Mouse (Mus musculus): ENCODE measurements at regions not wholly inside any gene's neighbourhood (a gene's known extent, or its start where the extent isn't known, plus 50 kb on each side); places are given as distances from the start of the nearest gene placed in this dataset.

GRCm38 (mm10) chr8:115813426-115813825, 105.8 kb upstream of the Maf start:
- no peak for DNase-seq

DNA sequence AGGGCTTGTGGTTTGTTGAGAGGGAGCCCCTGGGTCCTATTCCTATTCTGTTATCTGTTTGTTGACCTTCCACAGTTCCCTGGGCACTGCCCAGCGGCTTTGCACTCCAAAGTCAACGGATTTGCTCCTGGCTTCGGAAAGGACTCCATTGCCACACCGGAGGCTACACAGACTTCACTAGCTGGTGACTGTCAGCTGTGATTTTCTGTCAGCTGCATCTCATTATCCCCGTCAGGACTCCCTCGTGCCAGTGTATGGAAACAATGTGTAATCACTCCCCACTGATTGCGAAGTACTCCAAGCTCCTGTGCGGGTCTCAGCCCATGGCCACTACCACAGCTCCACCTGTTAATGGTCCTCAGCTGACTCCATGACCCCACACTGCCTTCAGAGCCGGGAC, 99.0 kb upstream of the Maf start:
- peak; percentile 19 to 52 for DNase-seq

GRCm38 (mm10) chr8:115806139-115806538, 98.5 kb upstream of the Maf start:
- peak in 1 of 2 experiments; percentile 43 for DNase-seq

GRCm38 (mm10) chr8:115793587-115793986, 86.0 kb upstream of the Maf start:
- no peak for DNase-seq

GRCm38 (mm10) chr8:115788421-115788820, 80.8 kb upstream of the Maf start:
- no peak for DNase-seq

DNA sequence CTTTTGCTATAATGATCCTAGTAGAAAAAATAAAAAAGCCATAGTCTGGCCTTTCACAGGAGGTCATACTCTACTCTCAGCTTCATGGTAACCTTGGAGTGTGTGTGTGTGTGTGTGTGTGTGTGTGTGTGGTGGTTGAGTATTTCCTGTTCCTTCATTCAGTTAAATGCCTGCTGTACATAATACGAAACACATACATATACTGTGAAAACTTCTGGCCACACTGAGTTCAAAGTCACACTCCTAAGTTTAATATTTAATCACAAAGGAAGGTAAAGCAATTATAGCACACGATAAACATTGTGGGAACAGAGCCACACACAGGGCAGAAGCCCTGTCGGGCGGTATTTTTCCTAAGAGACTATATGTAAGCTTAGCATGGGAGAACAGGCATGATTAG, 78.6 kb upstream of the Maf start:
- DNase-seq = no peak

GRCm38 (mm10) chr8:115785769-115786168, 78.2 kb upstream of the Maf start:
- DNase-seq = no peak

DNA sequence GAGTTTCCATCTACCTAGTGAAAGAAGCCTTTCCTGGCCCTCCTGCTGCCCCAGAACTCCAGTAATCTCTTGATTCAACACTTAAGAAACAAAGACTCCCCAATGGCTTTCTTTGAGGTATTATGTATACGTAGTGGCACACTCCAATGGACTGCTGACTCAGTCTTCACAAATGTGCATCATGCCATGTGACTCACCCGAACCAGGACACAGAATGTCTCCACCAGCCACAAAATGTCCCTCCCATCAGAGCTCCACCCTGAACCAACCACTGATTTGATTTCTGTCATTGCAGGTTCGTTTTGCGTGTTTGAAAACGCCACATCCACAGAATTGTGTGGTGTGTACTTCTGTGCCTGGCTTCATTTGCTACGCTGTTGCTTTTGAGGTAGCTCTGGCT, 75.8 kb upstream of the Maf start:
- no peak for DNase-seq

GRCm38 (mm10) chr8:115778433-115778832, 70.8 kb upstream of the Maf start:
- DNase-seq = no peak

- DNase-seq = no peak
Measured at GRCm38 (mm10) chr8:115771060-115771459, 63.5 kb upstream of the Maf start.

DNA sequence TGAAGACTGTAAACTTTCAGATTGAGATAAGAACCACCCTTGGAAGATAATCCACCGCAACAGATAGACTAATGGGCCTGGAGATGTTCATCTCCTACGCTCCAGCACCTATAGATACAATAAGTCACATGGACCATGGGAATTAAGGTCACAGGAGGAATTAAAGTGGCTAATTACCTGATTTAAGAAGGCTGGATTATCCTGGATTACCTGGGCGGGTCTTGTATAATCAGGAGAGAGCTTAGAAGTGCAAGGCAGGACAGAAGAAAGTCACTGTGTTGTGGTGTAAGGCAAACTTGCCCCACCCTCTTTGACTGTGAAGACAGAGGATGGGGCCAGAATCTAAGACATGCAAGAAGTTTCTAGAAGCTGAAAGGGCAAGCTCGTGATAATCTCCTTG, 61.0 kb upstream of the Maf start:
- no peak for DNase-seq

DNA sequence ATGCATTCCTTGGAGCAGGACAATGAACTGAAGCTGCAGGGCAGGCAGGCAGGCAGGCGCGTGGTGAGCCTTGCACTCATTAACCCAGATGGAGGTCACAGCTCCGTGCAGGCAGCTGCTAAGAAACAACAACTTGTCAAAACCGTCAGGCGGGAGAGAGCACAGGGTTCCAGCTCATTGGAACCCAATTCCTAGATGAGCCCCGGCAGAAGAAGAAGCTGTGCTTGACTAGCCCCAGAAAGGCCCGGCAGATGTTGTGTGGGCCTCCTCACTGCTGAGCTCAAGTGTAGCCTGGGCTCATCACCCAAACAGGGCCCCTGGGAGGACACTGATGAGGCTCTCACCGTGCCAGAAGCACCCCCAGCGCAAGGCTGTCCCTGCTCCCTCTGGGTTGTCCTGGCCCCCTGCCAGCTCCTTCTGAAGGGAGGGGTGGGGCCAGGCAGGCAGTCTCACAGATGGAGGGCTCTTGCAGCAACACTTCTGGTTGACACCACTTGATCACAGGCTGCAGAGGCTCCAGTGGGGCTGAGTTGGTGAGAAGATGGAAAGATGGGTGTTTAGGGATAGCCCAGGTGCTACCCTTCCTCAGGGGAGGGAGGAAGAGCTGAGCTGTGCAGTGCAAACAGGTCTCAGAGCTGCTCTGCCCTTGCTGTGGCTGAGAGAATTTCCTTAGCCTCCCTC, 58.8 kb upstream of the Maf start:
- peak; percentile 54 to 80 for DNase-seq

- no peak for DNase-seq
Measured at GRCm38 (mm10) chr8:115764551-115764950, 57.0 kb upstream of the Maf start.

GRCm38 (mm10) chr8:115758011-115758410, 50.4 kb upstream of the Maf start:
- no peak for DNase-seq

All from lung, postnatal 4 days (tissue).